Mouse (Mus musculus): ENCODE data around the gene Gcn1l1. TPM values are rescaled to one million over a fixed set of nuclear protein-coding genes. Genes with fewer than 3 reads are reported as not detected.

Gene Gcn1l1
- polyA plus RNA-seq, 1 experiment from 2014 or later: 20.9 TPM

DNA sequence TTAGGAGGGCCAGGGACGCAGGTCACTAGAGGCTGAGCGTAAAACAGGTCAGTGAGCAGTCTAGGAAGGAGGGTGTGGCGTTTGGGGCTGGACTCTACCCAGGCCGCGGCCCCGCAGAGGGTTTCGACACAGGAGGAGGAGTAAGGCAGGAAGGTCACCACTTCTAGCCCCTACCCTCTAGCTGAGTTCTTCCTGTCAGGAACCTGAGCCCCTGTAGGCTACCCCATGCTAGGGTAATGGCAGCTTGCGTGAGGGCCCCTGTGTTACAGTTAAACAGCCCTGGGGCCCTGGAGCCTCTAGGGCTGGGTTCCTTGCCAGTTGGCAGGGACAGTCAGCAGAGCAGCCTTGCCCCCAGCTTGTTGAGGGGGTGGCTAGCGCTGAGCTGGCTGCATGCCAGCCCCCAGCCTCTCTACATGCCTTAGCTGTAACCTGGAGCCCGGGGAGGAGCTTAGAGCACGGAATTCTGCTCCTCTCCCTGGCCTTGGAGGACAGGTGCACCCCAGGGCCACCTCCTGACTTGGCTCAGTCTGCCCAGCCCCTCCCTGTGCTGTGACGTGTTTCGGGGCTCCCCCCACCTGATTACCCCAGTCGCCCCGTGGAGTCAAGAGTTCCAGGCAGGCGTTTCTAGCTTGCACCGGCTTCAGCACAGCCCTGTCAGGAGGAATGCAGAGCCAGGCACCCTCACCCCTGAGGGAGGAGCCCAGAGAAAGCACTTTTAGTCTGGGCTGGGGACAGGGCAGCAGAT lies 21.4 kb upstream of the Gcn1l1 start:
- peak overlapping the region; percentile 31 for H3K4me3 ChIP-seq (ENCODE audit: low read length)
- WGBS: 16% methylated on average over 17 of the region's 17 CpGs
- H3K27me3 ChIP-seq (ENCODE audit: control insufficient read depth, insufficient read depth, low read length): no peaks in the 10 kb centered on the region
- peak overlapping the region; percentile 46 for H3K9ac ChIP-seq (ENCODE audit: low read length)
- ATAC-seq (replicated peaks; ENCODE audit: extremely low read depth, insufficient read depth, low FRiP score): peak; percentile 84
- H3K9me3 ChIP-seq (replicated peaks; ENCODE audit: control insufficient read depth, low read length): no peaks in the 10 kb centered on the region
- peaks cover 11% of the 10 kb centered on the region; the same call in 1 of the 2 replicates for H3K36me3 ChIP-seq (ENCODE audit: control insufficient read depth, insufficient read depth)
- peaks cover 32% of the 10 kb centered on the region for H3K4me1 ChIP-seq (ENCODE audit: control insufficient read depth, insufficient read depth, low read length)
- H3K4me2 ChIP-seq (ENCODE audit: low read depth, low read length): peak overlapping the region; percentile 54
- peak overlapping the region; percentile 92 for H3K27ac ChIP-seq (ENCODE audit: low read length)

DNA sequence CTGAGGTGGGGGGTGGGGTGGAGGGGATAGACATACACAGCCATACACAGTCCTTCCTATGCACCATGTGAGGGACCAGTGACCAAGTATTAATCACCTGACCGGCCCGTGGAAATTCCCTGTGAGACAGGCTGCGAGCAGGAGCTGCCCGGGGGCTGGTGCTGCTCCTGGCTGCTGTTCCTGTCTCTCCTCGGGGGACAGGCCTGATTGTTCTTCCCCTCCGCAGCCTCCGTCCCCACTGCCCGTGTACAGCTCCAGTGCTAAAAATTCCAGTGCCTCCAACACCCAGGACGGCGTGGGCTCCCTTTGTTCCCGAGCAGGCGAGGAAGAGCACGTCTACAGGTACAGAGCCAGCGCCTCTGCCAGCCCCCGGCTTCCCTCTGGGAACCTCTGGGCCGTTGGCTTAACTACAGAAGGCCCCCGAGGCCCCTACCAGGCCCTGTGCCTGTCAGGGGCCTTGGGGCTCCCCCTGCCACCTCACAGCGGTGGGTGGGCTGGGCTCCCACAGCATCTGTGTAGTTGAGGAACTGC lies 20.3 kb upstream of the Gcn1l1 start:
- H3K4me2 ChIP-seq (ENCODE audit: low read depth, low read length): peak overlapping the region; percentile 54; the same call in 1 of the 2 replicates
- 58% methylated on average over 18 of the region's 18 CpGs for WGBS
- no peak overlapping the region for H3K4me3 ChIP-seq (ENCODE audit: low read length)

DNA sequence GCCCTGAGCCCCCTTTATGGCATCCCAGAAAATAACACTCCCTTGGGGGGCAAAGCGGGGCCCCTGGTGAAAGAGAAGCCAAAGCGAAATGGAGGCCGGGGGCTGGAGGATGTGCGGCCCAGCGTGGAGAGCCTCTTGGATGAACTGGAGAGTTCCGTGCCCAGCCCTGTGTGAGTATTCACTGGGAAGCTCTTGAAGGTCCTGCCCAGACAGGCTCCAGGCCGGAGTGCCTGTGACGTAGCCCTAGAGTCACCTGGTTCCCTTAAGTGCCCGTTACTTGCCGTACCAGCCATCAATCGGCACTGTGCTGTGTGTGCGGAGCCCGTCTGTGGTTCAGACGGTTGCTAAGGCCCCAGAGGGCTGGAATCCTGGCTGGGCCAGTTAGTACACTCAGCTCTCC lies 19.4 kb upstream of the Gcn1l1 start:
- Histone ChIP-seq H3K27ac (ENCODE audit: low read length) (no peak overlapping the region), H3K9me3 (replicated peaks; ENCODE audit: control insufficient read depth, low read length) (no peaks in the 10 kb centered on the region), H3K27me3 (ENCODE audit: control insufficient read depth, insufficient read depth, low read length) (no peaks in the 10 kb centered on the region), H3K4me1 (ENCODE audit: control insufficient read depth, insufficient read depth, low read length) (peaks cover 29% of the 10 kb centered on the region), H3K9ac (ENCODE audit: low read length) (no peak overlapping the region), H3K36me3 (ENCODE audit: control insufficient read depth, insufficient read depth) (peaks cover 14% of the 10 kb centered on the region; the same call in 1 of the 2 replicates), H3K4me2 (ENCODE audit: low read depth, low read length) (no peak overlapping the region), H3K4me3 (ENCODE audit: low read length) (no peak overlapping the region)
- 89% methylated on average over 14 of the region's 14 CpGs for WGBS
- ATAC-seq (replicated peaks; ENCODE audit: extremely low read depth, insufficient read depth, low FRiP score): no peak

More for the DNA sequence above, 20.3 kb upstream of the Gcn1l1 start:
- no peaks in the 10 kb centered on the region for H3K9me3 ChIP-seq (replicated peaks; ENCODE audit: control insufficient read depth, low read length)
- H3K36me3 ChIP-seq (ENCODE audit: control insufficient read depth, insufficient read depth): peaks cover 14% of the 10 kb centered on the region; the same call in 1 of the 2 replicates
- H3K9ac ChIP-seq (ENCODE audit: low read length): peak overlapping the region; percentile 6; the same call in 1 of the 2 replicates
- peak overlapping the region; percentile 92 for H3K27ac ChIP-seq (ENCODE audit: low read length)
- ATAC-seq (replicated peaks; ENCODE audit: extremely low read depth, insufficient read depth, low FRiP score): no peak
- peaks cover 29% of the 10 kb centered on the region for H3K4me1 ChIP-seq (ENCODE audit: control insufficient read depth, insufficient read depth, low read length)
- H3K27me3 ChIP-seq (ENCODE audit: control insufficient read depth, insufficient read depth, low read length): no peaks in the 10 kb centered on the region

DNA sequence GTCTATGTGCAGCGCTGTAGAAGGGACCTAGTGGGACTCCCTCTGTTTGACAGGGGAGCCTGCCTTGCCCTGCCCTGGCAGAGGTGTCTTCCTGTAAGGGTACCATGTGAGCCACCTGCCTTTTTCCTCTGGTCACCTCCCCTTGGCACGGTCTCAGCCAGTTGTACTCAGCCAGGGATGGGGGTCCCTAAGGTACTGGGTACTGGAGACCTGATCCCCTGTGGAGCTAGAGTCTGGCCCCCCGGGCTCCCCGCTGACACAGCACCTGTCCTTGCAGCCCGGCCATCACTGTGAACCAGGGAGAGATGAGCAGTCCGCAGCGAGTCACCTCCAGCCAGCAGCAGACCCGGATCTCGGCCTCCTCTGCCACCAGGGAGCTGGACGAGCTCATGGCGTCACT lies 18.5 kb upstream of the Gcn1l1 start:
- no peak for ATAC-seq (replicated peaks; ENCODE audit: extremely low read depth, insufficient read depth, low FRiP score)
- H3K9ac ChIP-seq (ENCODE audit: low read length): no peak overlapping the region
- H3K4me2 ChIP-seq (ENCODE audit: low read depth, low read length): no peak overlapping the region
- no peaks in the 10 kb centered on the region for H3K9me3 ChIP-seq (replicated peaks; ENCODE audit: control insufficient read depth, low read length)
- peaks cover 29% of the 10 kb centered on the region for H3K4me1 ChIP-seq (ENCODE audit: control insufficient read depth, insufficient read depth, low read length)
- peaks cover 14% of the 10 kb centered on the region; the same call in 1 of the 2 replicates for H3K36me3 ChIP-seq (ENCODE audit: control insufficient read depth, insufficient read depth)
- 66% methylated on average over 11 of the region's 11 CpGs for WGBS
- H3K27me3 ChIP-seq (ENCODE audit: control insufficient read depth, insufficient read depth, low read length): no peaks in the 10 kb centered on the region
- H3K27ac ChIP-seq (ENCODE audit: low read length): no peak overlapping the region
- H3K4me3 ChIP-seq (ENCODE audit: low read length): no peak overlapping the region

DNA sequence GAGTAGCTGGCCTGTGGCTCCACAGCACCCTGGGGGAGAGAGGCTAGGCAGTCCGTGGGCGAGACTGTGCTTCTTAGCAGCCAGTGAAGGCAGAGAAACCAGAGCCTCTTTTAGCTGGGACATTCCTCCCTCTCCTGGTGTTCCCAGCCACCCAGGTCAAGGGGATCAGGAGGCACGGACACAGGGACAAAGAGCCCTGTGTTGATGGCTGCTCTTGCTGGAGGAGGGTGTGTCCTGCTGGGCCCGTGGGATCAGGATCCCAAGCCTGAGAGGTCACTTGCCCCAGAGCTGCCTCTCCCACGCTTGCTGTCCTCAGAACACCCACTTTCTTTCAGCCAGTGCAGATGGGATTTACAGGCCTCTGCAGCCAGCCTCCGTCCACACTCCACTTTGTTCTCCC lies 18.0 kb upstream of the Gcn1l1 start:
- Histone ChIP-seq H3K27me3 (ENCODE audit: control insufficient read depth, insufficient read depth, low read length) (no peaks in the 10 kb centered on the region), H3K36me3 (ENCODE audit: control insufficient read depth, insufficient read depth) (peaks cover 15% of the 10 kb centered on the region), H3K9me3 (replicated peaks; ENCODE audit: control insufficient read depth, low read length) (no peaks in the 10 kb centered on the region), H3K27ac (ENCODE audit: low read length) (no peak overlapping the region), H3K4me3 (ENCODE audit: low read length) (no peak overlapping the region), H3K4me1 (ENCODE audit: control insufficient read depth, insufficient read depth, low read length) (peaks cover 29% of the 10 kb centered on the region), H3K9ac (ENCODE audit: low read length) (0 out of 2 replicates have a peak overlapping the region, but pooled peaks have one; percentile 13), H3K4me2 (ENCODE audit: low read depth, low read length) (no peak overlapping the region)
- 57% methylated on average over 6 of the region's 6 CpGs for WGBS
- no peak for ATAC-seq (replicated peaks; ENCODE audit: extremely low read depth, insufficient read depth, low FRiP score)

DNA sequence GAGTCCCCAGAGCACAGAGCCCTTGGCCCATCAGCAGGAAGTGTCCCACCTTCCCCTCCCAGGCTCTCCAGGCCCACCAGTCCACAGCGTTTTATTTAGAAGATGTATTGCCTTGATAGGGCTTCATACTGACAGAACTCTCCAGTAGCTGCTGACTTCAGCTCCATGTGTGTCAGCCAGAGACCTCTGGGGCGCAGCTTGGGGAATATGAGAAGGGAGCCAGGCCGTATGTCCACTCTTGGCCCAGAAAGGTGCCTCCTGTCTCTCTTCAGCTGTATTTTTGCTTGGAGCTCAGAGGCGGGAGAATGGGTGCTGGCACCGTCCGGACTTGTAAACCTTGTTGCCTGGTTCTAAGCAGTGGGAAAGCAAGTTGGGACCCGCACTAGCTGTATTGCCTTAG lies 17.6 kb upstream of the Gcn1l1 start:
- Histone ChIP-seq H3K9ac (ENCODE audit: low read length) (no peak overlapping the region), H3K4me1 (ENCODE audit: control insufficient read depth, insufficient read depth, low read length) (peaks cover 26% of the 10 kb centered on the region), H3K4me2 (ENCODE audit: low read depth, low read length) (no peak overlapping the region), H3K9me3 (replicated peaks; ENCODE audit: control insufficient read depth, low read length) (no peaks in the 10 kb centered on the region), H3K4me3 (ENCODE audit: low read length) (no peak overlapping the region), H3K36me3 (ENCODE audit: control insufficient read depth, insufficient read depth) (peaks cover 19% of the 10 kb centered on the region), H3K27me3 (ENCODE audit: control insufficient read depth, insufficient read depth, low read length) (no peaks in the 10 kb centered on the region), H3K27ac (ENCODE audit: low read length) (no peak overlapping the region)
- no peak for ATAC-seq (replicated peaks; ENCODE audit: extremely low read depth, insufficient read depth, low FRiP score)
- WGBS: 77% methylated on average over 7 of the region's 7 CpGs

DNA sequence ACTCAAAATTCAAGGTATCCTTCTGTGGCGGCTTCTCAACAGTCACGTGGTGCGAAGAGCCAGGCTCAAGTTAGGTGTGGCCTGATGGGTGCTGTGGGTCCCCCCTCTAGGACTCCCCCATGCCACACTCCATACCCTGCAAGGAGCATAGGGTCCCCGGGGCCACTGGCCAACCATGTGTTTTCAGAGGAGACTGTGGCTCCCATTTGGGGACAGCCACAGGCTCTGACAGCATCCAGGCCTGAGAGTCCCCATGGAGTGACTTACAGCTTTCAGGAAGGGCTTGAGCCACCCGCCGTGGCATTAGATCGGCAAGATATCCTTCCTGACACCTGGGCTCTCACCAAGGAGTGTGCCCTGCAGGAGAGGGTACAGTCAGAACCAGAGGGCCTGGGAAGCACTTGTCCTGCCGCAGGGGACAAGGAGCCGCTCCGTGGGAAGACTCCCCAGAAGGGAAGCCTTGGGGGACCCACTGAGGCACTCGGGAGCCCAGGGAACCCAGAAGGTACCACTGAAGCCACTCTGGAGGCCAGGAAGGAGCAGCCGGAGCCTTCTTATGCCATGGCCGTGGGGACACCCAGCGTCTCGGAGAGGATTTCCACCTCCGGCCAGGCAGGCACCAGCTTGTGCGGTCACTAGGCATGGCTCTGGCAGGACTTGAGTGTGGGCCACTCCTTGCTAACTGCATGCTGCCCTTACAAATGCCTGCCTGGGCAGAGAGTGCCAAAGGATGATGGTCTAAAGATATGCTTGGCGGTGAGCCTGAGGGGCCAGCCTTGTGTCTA lies 16.4 kb upstream of the Gcn1l1 start:
- whole genome bisulfite sequencing: 86% methylated on average over 18 of the region's 18 CpGs
- Histone ChIP-seq H3K36me3 (ENCODE audit: control insufficient read depth, insufficient read depth) (peaks cover 25% of the 10 kb centered on the region), H3K9ac (ENCODE audit: low read length) (no peak overlapping the region), H3K27me3 (ENCODE audit: control insufficient read depth, insufficient read depth, low read length) (no peaks in the 10 kb centered on the region), H3K27ac (ENCODE audit: low read length) (no peak overlapping the region), H3K4me1 (ENCODE audit: control insufficient read depth, insufficient read depth, low read length) (peaks cover 13% of the 10 kb centered on the region), H3K4me2 (ENCODE audit: low read depth, low read length) (no peak overlapping the region), H3K9me3 (replicated peaks; ENCODE audit: control insufficient read depth, low read length) (no peaks in the 10 kb centered on the region), H3K4me3 (ENCODE audit: low read length) (no peak overlapping the region)
- ATAC-seq (replicated peaks; ENCODE audit: extremely low read depth, insufficient read depth, low FRiP score): no peak

DNA sequence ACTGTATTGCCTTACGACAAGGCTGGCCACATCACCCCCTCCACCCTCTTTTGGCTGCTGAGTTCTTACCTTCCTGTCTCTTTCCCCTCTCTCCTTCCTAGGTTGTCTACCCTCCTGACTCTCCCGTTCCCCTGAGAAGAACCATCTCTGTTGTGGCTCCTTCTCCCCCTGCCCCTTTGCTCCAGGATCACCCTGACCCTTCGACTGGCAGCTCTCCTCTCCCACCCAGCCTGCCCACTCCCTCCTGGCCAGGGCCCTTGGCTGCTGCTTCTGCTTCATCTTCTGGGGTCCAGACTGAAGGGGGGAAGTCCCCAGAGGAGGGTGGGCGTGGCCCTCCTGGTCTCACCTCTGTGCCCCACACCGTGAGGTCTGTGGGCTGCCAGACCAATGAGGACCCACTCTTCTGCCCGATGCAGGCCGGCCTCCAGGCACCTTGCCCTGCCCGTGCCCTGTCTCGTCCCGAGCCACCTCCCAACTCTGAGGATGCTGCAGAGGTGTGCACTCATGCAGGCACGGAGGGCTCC lies 14.5 kb upstream of the Gcn1l1 start:
- no peaks in the 10 kb centered on the region for H3K27me3 ChIP-seq (ENCODE audit: control insufficient read depth, insufficient read depth, low read length)
- no peaks in the 10 kb centered on the region for H3K4me1 ChIP-seq (ENCODE audit: control insufficient read depth, insufficient read depth, low read length)
- H3K36me3 ChIP-seq (ENCODE audit: control insufficient read depth, insufficient read depth): peaks cover 39% of the 10 kb centered on the region
- H3K9ac ChIP-seq (ENCODE audit: low read length): no peak overlapping the region
- ATAC-seq (replicated peaks; ENCODE audit: extremely low read depth, insufficient read depth, low FRiP score): no peak
- H3K9me3 ChIP-seq (replicated peaks; ENCODE audit: control insufficient read depth, low read length): no peaks in the 10 kb centered on the region
- 74% methylated on average over 11 of the region's 11 CpGs for WGBS
- H3K4me3 ChIP-seq (ENCODE audit: low read length): no peak overlapping the region
- no peak overlapping the region for H3K27ac ChIP-seq (ENCODE audit: low read length)
- no peak overlapping the region for H3K4me2 ChIP-seq (ENCODE audit: low read depth, low read length)
